Mouse (Mus musculus): Measurements from ENCODE around the gene Skap2.

DNA sequence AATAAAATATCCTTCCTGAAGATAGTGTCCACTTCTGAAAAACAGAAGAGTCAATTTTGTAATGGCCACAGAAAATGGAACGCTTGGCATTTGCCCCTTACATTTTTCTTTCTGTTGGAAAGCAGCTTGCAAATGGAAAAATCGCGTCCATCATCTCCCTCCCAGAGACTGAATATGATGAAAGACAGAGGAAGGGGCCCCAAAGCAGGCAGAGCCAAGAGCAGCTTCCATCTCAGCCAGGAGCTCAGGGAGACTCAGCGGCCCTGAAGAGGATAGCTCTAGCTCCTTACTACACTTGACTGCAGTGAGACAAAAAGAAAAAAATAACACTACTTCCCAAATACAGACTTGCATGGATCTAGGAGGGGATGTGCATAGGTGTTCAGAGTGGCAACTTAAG lies 122.5 kb downstream of the Skap2 start:
- TF ChIP-seq EP300 (IDR thresholded peaks at IDR 0.05; ENCODE audit: low read depth) = no peak
- no peak for TF ChIP-seq CTCF (IDR thresholded peaks at IDR 0.05; ENCODE audit: low read depth)
